Mouse (Mus musculus) heart, adult 2 months (tissue): ENCODE measurements around the gene Vwa8.

ENCODE experiments used
- CTCF ChIP-seq: fragments of 200-600 bp; IDR thresholded peaks from 2 replicates; pipeline ENCODE4 v1.8.1; 2022; ENCODE audit warnings: antibody characterized with exemption, mild to moderate bottlenecking, moderate library complexity
- EP300 ChIP-seq: fragments of 200-500 bp; IDR thresholded peaks from 2 replicates; pipeline ENCODE4 v1.6.1; 2011; ENCODE audit warnings: low read depth, low read length, control low read depth; ENCODE audit not compliant: insufficient read depth
- POLR2A ChIP-seq: fragments of 200-500 bp; IDR thresholded peaks from 2 replicates; pipeline ENCODE4 v1.6.1; 2011; ENCODE audit warnings: mild to moderate bottlenecking, low read depth, low read length, control low read depth; ENCODE audit not compliant: insufficient read depth

DNA sequence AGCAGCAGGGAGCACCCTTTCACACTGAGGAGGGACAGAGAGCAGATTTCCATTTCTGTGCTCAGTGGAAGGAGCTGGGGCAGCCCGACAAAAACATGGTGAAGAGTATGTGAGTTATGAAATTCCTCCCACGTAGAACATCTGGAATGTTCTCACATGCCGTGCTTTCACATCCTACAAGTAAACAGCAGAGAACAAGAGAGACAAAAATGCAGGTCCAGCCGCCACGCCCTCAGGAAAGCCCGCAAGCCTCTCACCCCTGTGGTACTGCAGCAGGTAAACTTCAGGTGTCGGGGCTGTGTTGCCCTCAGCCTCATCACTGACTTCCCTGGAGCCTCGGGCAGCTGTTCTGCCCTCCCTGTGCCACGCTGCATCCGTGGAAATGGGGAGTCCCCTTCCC, 311.6 kb downstream of the Vwa8 start:
- no peak for TF ChIP-seq CTCF
- TF ChIP-seq POLR2A = no peak
- no peak for TF ChIP-seq EP300
